Mouse (Mus musculus): ENCODE results near the gene Hspa1b.
A peak's percentile ranks its signal among the peaks of the same experiment; 100 is the strongest.
"Not testable (repeated sequence)": the region's sequence is repeated elsewhere in the genome, so short reads cannot be mapped to it uniquely, and the experiment has no call there.

The Hspa1b gene

DNA sequence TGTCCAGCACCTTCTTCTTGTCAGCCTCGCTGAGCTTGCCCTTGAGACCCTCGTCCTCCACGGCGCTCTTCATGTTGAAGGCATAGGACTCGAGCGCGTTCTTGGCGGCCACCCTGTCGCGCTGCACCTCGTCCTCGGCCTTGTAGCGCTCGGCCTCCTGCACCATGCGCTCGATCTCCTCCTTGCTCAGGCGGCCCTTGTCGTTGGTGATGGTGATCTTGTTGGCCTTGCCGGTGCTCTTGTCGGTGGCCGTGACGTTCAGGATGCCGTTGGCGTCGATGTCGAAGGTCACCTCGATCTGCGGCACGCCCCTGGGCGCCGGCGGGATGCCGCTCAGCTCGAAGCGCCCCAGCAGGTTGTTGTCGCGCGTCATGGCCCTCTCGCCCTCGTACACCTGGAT is 1.7 kb downstream of the Hspa1b start:
- not testable (repeated sequence) for ATAC-seq (ENCODE audit: insufficient number of reproducible peaks, low FRiP score, low TSS enrichment)

DNA sequence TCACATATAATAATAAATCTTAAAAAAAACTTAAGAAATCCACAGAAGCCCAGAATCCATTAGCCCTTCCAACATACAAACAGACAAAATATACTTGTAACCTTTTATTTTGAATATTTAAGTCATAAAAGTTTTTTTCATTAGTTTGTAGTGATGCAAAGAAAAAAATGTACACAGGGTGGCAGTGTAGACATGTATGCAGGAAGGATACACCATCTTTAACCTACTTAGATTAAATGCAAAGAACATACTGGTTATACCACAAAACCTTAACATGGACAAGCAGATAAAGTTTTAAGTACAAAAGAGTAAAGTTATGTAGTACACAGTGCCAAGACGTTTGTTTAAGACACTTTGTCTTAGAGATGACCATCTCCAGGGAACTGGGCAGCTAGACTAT is 2.7 kb downstream of the Hspa1b start:
- ATAC-seq (ENCODE audit: insufficient number of reproducible peaks, low FRiP score, low TSS enrichment) = no peak

DNA sequence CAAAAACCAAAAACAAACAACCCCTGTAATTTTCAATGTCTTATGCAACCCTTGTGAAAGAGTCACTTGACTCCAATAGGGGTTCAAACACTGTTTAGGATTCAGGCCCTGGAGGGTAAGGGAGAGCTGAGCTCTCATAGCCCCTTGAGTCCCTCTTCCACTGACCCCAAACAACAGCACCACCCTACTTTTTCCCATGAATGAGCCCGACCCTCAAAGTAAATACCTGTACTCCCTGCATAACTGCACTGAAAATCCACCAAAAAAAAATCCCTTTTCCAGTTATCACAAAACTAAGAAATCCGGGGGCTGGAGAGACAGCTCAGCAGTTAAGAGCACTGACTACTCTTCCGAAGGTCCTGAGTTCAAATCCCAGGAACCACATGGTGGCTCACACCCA is 3.2 kb downstream of the Hspa1b start:
- ATAC-seq (ENCODE audit: insufficient number of reproducible peaks, low FRiP score, low TSS enrichment) = no peak

DNA sequence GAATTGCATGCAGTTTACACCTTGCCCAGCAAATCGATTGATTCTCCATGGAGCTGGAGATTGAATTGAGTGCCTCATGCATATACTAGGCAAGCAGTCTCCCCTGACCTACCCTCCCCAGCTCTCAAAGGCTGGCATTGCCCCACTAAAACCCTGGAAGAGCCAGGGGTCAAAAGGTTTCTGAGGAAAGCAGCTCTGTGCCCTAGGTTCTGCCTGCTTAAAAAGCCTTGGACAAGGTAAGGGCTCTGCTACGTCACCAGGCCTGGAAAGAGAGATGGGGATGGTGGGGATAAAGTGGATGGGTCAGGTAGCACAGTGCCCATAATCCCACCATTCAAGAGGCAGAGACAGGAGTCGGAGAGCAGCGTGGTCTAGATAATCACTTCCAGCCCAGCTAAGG is 4.2 kb downstream of the Hspa1b start:
- ATAC-seq (ENCODE audit: insufficient number of reproducible peaks, low FRiP score, low TSS enrichment) = no peak

DNA sequence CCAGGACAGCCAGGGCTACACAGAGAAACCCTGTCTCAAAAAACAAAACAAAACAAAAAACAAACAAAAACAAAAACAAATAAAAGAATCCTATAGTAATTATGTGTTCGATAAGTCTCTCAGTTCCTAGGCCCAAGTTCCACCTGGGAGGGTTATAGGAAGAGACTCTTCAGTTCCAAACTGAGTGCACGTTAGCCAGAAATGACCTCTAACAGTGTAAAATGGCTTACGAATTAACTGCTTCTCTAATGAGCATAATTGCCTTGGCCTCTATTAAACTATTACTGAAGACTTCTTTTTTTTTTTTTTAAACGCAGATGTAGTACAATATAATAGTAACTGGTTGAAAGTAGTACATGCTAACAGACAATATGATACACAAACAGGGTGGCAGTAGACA is 5.1 kb downstream of the Hspa1b start:
- no peak for ATAC-seq (ENCODE audit: insufficient number of reproducible peaks, low FRiP score, low TSS enrichment)

DNA sequence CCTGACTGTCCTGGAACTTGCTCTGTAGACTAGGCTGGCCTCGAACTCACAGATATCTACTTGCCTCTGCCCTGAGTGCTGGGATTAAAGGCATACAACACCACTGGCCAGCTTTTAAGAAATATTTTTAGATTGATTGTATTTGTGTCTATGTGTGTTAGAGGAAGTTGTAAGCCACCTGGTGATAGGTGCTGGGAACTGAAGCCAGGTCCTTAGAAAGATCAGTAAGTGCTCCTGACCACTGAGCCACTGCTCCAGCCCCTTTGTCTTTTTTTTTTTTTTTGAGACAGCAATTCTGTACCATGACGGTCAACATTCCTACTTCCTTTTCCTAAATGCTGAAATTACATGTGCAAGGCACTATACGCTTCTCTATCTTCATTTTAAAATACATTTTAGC is 5.8 kb downstream of the Hspa1b start:
- ATAC-seq (ENCODE audit: insufficient number of reproducible peaks, low FRiP score, low TSS enrichment) = no peak

DNA sequence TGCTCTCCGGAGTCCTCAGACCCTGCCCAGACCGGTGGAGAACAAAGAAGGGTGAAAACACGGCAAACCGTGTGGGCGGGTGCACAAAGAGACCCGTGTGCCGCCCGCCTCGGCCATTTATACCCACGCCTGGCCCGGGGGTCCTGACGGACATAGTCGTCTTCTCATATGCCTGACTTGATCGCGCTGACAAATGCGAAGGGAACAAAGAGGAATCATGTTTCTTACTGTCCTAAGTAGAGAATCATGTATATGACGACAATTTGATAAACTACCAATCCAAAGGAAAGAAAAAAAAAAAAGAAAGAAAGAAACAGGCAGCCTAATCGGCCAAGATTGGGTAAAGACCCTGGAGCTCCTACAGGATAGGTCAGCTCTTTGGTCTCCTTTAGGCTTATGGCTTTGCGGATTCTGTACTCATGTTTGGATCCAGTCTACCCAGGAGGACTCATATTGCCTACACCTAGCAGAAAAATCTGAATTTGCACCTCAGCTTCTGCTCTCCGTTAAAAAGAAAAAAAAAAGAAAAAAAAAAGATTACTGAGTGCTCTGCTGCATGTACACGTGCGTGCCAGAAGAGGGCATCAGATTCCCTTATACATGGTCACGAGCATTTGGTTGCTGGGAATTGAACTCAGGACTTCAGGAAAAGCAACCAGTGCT is 6.5 kb downstream of the Hspa1b start:
- peak; percentile 83; the same call in 1 of the 2 replicates for ATAC-seq (ENCODE audit: insufficient number of reproducible peaks, low FRiP score, low TSS enrichment)

DNA sequence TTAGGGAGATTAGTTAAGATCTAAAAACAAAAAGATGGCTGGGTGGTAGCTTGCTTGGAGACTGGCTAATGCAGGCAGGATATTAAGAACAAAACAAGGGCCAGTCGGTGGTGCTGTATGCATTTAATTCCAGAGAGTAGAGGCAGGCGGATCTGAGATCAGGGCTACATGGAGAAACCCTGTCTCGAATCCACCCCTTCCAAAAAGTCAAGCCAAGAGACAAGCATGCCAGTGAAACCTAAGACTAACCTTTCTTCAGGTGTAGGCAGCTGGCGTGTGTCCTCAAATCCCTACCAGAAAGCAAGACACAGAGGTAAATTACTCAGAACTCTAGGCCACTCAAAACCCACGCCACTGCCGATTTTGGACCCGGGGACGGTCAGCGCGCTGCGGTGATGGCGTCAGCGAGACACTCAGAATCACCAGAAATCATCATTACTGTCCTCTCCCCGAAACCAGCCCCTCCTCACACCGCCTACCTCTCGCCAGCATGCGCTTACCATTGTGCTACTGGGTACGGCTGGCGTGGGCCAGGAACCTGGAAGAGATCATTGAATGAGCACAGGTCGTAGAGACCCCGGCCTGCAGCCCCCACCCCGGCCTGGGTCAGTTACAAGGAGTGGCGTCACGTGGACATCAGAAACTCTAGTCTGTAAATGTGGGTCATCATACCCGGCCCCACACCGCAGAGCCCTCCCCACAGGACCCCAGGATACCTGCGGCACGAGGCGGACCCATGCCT is 7.2 kb downstream of the Hspa1b start:
- ATAC-seq (ENCODE audit: insufficient number of reproducible peaks, low FRiP score, low TSS enrichment) = no peak

DNA sequence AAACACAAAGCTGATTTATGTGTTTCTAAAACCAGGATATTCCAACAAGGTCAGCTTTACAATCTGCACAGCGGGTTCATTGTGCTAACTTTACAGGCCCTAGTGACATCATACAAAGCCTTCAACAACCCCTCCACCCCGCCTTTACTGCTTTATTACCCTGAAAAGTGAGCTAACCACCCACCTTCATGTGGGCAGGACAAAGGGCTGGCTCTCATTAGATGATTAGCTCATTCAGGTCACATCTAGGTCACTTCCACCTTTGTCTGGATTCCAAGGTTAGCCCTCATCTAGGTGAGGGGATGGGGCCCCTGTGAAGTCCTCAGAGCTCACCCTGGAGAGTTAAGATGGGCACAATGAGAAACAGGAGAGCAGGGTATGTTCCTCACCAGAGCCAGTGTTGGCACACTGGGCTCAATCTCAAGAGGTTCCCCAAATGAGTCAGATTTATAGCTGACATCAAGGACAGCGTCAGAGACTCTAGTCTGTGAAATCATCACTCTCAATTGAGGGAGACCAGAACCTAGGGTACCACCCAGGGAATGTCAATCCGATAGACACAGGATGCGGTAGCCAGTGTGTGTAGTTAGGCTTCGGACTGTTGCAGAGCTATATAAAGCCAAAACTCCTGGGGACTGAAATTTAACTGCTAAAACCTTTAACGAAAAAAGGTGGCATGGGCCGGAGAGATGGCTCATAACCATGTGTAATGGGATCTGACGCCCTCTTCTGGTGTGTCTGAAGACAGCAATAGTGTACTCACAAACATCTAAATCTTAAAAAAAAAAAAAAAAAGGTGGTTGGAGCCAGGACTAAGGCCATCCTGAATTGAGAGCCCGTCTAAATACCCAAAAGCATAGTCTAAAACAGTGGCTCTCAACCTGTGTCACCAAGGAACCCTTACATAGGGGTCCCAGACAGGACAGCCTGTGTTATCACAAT is 8.3 kb downstream of the Hspa1b start:
- no peak for ATAC-seq (ENCODE audit: insufficient number of reproducible peaks, low FRiP score, low TSS enrichment)

DNA sequence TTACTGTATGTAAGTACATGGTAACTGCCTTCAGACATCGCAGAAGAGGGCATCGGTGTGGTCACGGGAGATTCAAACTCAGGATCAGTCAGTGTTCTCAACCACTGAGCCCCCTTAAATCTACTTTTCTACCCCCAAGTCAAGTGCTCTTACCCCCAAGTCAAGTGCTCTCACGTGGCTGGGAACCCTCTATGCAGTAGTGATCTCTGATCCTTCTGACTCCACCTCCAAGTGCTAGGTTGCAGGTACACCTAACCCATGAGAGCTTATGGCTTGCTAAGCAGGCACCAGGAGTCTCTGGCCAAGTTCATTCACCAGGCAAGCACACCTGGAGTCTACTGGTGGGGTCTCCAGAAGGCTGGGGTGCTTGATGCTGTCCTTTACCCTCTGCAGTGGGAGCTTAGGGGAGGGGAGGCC is 9.5 kb downstream of the Hspa1b start:
- no peak for ATAC-seq (ENCODE audit: insufficient number of reproducible peaks, low FRiP score, low TSS enrichment)

DNA sequence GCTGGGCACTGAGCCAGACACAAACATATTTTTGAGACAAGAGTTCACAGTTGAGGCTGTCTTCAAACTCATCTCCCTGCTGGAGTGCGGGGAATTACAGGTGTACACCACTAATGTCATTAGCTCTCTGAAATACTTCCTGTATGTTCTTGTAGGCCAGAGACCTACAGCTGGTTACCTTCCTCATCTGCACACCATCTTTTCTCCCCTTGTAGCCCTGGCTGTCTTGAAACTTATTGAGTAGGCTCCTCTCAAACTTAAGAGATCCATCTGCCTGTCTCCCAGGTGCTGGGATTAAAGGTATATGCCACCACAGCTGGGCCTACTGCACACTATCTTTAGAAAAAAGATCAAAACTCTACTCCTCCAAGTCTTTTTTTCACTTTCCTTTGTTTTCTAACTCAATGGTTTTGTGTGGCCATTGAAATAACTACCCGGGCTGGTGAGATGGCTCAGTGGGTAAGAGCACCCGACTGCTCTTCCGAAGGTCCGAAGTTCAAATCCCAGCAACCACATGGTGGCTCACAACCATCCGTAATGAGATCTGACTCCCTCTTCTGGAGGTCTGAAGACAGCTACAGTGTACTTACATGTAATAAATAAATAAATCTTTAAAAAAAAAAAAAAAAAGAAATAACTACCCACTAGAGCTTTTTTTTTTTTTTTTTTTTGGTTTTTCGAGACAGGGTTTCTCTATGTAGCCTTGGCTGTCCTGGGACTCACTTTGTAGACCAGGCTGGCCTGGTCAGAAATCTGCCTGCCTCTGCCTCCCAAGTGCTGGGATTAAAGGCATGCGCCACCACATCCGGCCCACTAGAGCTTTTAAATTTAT is 10.1 kb downstream of the Hspa1b start:
- not testable (repeated sequence) for ATAC-seq (ENCODE audit: insufficient number of reproducible peaks, low FRiP score, low TSS enrichment)

DNA sequence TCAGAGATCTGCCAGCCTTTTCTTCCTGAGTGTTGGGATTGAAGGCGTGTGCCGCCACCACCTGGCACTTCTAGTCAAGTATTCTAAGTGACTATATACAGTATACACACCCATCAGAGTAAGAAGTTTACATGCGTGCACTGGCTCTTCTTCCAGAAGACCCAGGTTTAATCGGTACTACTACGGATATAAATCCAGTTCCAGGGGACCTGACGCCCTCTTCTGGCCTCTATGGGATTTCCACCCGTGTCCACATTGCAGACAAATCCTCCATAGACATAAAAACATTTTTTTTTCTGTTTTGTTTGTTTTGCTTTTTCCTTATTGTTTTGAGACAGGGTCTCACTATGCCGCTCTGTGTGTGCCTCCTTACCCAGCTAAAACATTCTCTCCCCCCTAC is 11.4 kb downstream of the Hspa1b start:
- ATAC-seq (ENCODE audit: insufficient number of reproducible peaks, low FRiP score, low TSS enrichment) = no peak

DNA sequence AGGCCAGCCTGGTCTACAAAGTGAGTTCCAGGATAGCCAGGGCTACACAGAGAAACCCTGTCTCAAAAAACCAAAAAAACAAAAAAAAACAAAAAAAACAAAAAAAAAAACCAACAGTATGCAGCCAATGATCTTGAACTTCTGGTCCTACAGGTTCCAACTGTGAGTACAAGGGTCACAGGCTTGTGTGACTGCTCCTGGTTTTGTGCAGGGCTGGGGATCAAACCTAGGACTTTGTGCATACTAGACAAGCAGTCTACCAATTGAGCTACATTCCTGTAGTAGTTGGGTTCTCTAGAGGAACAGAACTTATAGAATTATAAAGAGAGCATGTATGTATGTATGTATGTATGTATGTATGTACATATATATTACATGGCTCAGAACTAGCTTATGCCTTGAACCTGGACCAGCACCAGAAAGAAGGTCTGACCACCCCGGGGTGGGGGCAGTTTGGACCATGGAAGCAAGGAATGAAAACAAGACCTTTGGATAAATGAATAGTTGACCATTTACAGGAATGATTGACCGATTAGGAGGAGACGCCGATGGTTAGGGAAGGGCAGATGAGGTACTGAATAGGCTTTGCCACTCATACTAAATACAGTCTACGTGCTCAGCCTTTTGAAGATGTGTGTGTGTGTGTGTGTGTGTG is 12.4 kb downstream of the Hspa1b start:
- ATAC-seq (ENCODE audit: insufficient number of reproducible peaks, low FRiP score, low TSS enrichment) = no peak

DNA sequence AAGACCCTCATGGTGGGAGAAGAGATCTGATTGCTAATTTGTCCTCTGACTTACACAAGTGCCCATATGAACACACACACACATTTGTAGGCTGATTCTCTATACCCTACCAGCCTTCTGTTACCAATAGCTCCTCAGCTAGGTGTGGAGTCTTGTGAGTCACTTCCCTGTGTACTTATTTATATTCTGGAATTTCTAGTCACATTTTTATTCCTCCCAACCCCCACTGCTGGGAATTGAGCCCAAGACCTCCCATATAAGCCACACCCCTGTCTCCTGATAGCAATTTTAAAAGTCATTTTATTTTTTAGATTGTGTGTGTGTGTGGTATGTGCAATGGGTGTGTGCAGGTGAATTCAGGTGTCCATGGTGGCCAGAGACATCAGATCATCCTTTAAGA is 14.7 kb downstream of the Hspa1b start:
- no peak for ATAC-seq (ENCODE audit: insufficient number of reproducible peaks, low FRiP score, low TSS enrichment)

DNA sequence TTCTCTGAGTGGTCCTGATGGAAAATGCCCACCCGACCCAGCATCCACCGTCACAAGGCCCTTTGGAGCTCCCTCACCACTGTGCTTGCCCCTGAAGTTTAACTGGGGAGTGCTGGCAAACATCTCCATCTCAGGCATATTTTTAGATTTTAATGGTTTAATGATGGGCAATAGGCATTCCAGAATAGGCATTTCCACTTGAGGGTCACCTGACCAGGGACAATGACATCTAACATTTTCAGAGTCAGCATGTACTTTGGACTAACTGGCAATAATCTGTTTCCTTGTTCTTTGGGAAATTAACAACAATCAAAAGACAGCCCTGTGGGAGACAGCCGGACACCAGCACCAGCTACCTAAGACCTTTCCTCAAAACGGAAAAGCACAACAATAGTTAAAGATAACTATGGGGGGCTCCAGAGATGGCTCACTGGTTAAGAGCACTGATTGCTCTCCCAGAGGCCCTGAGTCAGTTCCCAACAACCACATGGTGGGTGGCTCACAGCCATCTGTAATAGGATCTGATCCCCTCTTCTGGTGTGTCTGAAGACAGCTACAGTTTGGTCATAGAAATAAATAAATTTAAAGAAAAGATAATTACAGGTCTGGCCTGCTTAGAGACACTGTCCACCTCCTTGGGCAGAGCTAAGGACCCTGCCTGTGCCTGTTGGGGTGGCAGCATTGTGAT is 15.8 kb downstream of the Hspa1b start:
- ATAC-seq (ENCODE audit: insufficient number of reproducible peaks, low FRiP score, low TSS enrichment) = no peak

DNA sequence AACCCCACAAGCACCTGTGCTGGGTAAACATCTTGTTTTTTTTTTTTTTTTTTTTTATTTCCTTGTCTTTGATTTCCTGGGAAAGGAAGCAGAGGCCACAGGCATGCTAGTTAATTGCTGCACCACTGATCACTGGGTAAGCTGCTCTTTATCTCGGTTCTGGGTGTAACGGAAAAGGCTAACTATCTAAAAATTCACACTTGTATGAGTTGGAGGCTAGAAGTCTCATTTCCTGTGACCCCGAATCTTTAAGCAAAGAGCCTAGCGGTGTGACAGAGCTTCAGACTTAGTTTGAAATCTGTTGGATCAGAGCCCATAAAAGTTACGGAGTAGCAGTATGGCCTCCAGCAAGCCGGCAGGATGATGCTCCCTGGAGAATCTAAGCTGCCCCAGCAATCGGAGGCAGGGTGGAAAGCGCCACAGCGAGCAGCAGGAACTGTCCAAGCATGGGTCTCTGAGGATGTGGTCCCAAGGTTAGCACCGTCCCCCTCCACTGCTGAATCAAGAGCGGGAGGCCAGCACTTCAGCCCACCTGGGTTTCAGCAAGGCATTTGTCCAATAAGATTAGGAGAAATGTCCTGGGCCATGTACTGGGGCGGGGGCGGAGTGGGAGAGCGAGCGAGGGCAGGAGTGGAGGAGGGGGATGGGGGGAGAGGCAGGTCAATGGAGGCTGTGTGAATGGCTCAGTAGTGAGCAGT is 17.5 kb downstream of the Hspa1b start:
- ATAC-seq (ENCODE audit: insufficient number of reproducible peaks, low FRiP score, low TSS enrichment) = no peak

DNA sequence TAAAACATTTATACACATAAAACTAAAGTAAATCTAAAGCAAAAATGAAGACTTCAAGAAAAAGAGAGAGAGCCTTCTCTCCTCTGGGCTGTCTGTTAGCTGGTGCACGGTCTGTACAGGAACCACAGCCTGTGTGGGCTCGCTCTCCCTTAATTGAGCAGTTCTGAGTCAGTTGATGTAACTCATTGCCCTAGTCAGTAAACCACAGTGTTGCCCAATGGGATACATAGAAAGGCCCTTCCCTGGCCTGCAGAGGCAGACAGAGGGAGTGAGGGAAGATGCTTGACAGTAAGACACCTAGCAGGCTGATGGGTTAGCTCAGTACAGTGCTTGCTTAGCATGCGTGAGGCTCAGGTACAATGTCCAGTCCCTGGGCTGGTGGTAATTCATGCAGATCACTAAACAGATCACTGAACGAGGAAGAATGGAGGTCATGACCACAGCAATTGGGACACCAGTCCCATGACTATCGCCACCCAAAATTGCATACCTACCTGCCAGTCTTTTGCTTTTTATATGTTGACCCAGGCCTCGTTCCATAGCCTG is 21.0 kb downstream of the Hspa1b start:
- ATAC-seq (ENCODE audit: insufficient number of reproducible peaks, low FRiP score, low TSS enrichment) = no peak

DNA sequence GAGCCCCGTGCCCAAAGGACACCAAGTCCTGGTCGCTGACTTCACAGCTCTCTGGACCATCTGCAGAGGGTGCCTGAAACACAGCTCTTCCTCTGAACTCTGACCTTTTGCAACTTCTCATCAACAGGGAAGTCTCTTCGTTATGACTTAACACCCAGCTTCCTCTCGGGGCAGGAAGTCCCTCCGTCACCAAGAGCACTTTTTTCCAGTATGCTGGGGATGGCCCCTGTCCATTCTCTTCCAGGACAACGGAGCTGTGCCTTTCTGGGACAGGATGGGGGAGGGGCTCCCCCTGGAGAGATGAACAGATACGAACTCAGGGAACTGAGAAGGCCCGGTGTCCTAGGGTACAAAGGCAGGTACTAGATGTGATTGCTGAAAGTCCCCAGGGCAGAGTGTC is 24.2 kb downstream of the Hspa1b start:
- ATAC-seq (ENCODE audit: insufficient number of reproducible peaks, low FRiP score, low TSS enrichment) = no peak

Data from cerebellum, adult (tissue).